Mouse (Mus musculus) subcutaneous adipose tissue, adult 2 months (tissue): Measurements from ENCODE around the gene Qk. TPM values are rescaled to one million over a fixed set of nuclear protein-coding genes. Genes with fewer than 3 reads are reported as not detected.

Source experiments
- polyA plus RNA-seq: library from polyadenylated mRNA; depleted of rRNA; stranded (reverse); fragments of >200 nt; gene quantifications from 2 replicates; pipeline ENCODE4 v1.2.3, GENCODE M21; 2012; ENCODE audit warnings: low replicate concordance; rRNA removed

Gene Qk
- polyA plus RNA-seq = 207 and 254 TPM in 2 replicates

DNA sequence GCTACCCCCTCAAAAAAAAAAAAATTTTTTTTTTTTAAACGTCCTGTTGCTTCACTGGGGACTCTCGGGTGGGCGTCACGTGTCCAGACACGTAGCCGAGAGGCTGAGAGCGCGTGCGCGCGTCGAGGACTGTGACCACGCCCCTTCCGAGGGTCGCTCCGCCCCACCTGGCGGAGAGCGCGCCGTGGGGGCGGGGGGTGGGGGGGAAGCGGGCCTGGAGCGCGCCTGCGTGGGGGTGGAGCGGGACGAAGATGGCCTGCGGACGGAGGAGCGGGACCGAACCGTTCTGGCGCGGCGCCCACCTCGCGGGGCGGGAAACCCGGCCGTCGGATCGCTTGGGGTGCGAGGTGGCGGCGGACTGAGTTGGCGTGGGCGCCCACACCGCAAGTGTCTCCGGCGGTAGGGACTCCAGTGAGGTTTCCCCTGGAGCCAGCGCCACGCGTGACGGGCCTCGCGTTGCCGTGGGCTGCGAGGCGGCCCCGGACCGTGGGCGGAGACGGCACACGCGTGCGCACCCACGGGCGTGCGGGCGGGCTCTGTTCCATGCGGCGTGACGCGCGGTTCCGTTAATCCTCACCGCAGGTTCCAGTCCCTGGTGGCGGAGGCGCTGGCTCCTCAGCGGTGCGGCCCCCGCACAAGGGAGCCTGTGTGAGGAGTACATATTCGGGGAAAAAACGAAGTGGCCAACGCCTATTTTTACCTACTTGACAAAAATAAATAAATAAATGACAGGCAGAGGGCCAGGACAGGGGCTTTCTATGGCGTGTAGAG is at the start of gene Qk:
Gene Qk (minus strand): TSS at position 170 of the 771 bp plus-strand sequence.

